Mouse (Mus musculus) layer of hippocampus, postnatal 25 days (tissue): ENCODE results near the gene Mphosph6. TPM values are rescaled to one million over a fixed set of nuclear protein-coding genes. Genes with fewer than 3 reads are reported as not detected.

Experiments
- DNase-seq, 2 experiments: peaks; one replicate each; pipeline ENCODE4 v3.0.0; 2022; ENCODE audit warnings: mixed read lengths in 2 of 2, low spot score in 1 of 2; ENCODE audit errors: extremely low spot score in 1 of 2
- total RNA-seq, 2 experiments: library from RNA; stranded (reverse); gene quantifications; 2 replicates each; pipeline ENCODE4 v1.2.3; 2021

The Mphosph6 gene
- total RNA-seq, 2 experiments from 2014 or later = 18.1 to 24.8 TPM

- peak in 1 of 2 experiments; percentile 19 for DNase-seq
Measured at GRCm38 (mm10) chr8:117772126-117772525, 29.6 kb downstream of the Mphosph6 start.

- DNase-seq = no peak
Measured at GRCm38 (mm10) chr8:117771115-117771836, 30.5 kb downstream of the Mphosph6 start.

GRCm38 (mm10) chr8:117768971-117769370 lies 32.8 kb downstream of the Mphosph6 start:
- DNase-seq = no peak

- DNase-seq = no peak
Measured at GRCm38 (mm10) chr8:117765947-117766346, 35.8 kb downstream of the Mphosph6 start.

GRCm38 (mm10) chr8:117764625-117765024 lies 37.1 kb downstream of the Mphosph6 start:
- DNase-seq = no peak

- DNase-seq = no peak
Measured at GRCm38 (mm10) chr8:117762776-117763175, 39.0 kb downstream of the Mphosph6 start.

- no peak for DNase-seq
Measured at GRCm38 (mm10) chr8:117757900-117758299, 43.8 kb downstream of the Mphosph6 start.

- DNase-seq = no peak
Measured at GRCm38 (mm10) chr8:117749436-117749835, 52.3 kb downstream of the Mphosph6 start.

- no peak for DNase-seq
Measured at GRCm38 (mm10) chr8:117747886-117748730, 53.6 kb downstream of the Mphosph6 start.

GRCm38 (mm10) chr8:117747428-117747827 lies 54.3 kb downstream of the Mphosph6 start:
- DNase-seq = no peak

- no peak for DNase-seq
Measured at GRCm38 (mm10) chr8:117746651-117747050, 55.1 kb downstream of the Mphosph6 start.

GRCm38 (mm10) chr8:117742431-117743012 lies 59.2 kb downstream of the Mphosph6 start:
- no peak for DNase-seq

Other genes starting within 250 kb of the Mphosph6 start
- 1 to 10 TPM; 4.8 to 5.5 TPM for gene Sdr42e1, start 128.3 kb downstream of the Mphosph6 start, total RNA-seq
- gene Hsd17b2, start 100.0 kb downstream of the Mphosph6 start, total RNA-seq = under 1 TPM in 1 of 2 experiments, not detected in 1; 0.22 TPM